8 mouse cellular contexts compared by ENCODE assay signal in genomic region chr15:101341797-101342515, GRCm38 (mm10). TPM values are rescaled to one million over a fixed set of nuclear protein-coding genes. Genes with fewer than 3 reads are reported as not detected.
A peak's percentile ranks its signal among the peaks of the same experiment; 100 is the strongest.
DNase-seq lines count a peak whose midpoint lies in the region.

No protein-coding gene starts in this region.

- DNase-seq in adrenal gland, adult 18-20 months (ENCODE audit: low spot score in 2 of 2) = peak; percentile 38 to 58
- DNase-seq in adrenal gland, postnatal 4 days (ENCODE audit: low spot score in 2 of 2) = no peak
- peak; percentile 27 to 68 for DNase-seq in layer of hippocampus, adult 18-20 months (ENCODE audit: low spot score in 2 of 2)
- no peak for DNase-seq in layer of hippocampus, adult 9-11 months
- DNase-seq in adrenal gland, postnatal 36 days = peak; percentile 68 to 70
- peak; percentile 41 to 47 for DNase-seq in layer of hippocampus, postnatal 36 days
- peak; percentile 73 to 77 for DNase-seq in right cerebral cortex, adult 2 months (ENCODE audit: low spot score in 2 of 2)
- no peak for DNase-seq in natural killer cell, adult 2 months (ENCODE audit: low spot score in 2 of 2)

RNA-seq across cellular contexts. Expression of gene Krt80, which starts 28.0 kb away (rescaled TPM):
- 1 to 10 TPM; 4.3 to 7.8 TPM for total RNA-seq in adrenal gland, adult 18-20 months (2021)
- 1 to 10 TPM in 1 of 2 experiments, under 1 TPM in 1; 0.45 to 1.1 TPM for total RNA-seq in adrenal gland, postnatal 4 days (2021)
- total RNA-seq in layer of hippocampus, adult 18-20 months (2021) = under 1 TPM; 0.25 to 0.40 TPM
- total RNA-seq in adrenal gland, postnatal 36 days (2021) = 1 to 10 TPM; 1.4 to 2.0 TPM
- under 1 TPM in 1 of 2 experiments, not detected in 1; 0.46 TPM for total RNA-seq in layer of hippocampus, postnatal 36 days (2021)

RNA-seq across cellular contexts. Expression of gene 6030408B16Rik, which starts 48.9 kb away (rescaled TPM):
- total RNA-seq in adrenal gland, adult 18-20 months (2021) = under 1 TPM; 0.27 to 0.54 TPM
- 1 to 10 TPM; 2.6 to 3.4 TPM for total RNA-seq in adrenal gland, postnatal 4 days (2021)
- total RNA-seq in layer of hippocampus, adult 18-20 months (2021) = under 1 TPM; 0.27 to 0.66 TPM
- total RNA-seq in adrenal gland, postnatal 36 days (2021) = under 1 TPM; 0.36 to 0.40 TPM
- under 1 TPM; 0.20 to 0.30 TPM for total RNA-seq in layer of hippocampus, postnatal 36 days (2021)

RNA-seq across cellular contexts. Expression of gene Atg101, which starts 57.9 kb away (rescaled TPM):
- 10 to 100 TPM; 60.5 to 64.0 TPM for total RNA-seq in adrenal gland, adult 18-20 months (2021)
- total RNA-seq in adrenal gland, postnatal 4 days (2021) = 10 to 100 TPM; 37.8 to 38.9 TPM
- 10 to 100 TPM; 53.2 to 57.5 TPM for total RNA-seq in layer of hippocampus, adult 18-20 months (2021)
- 10 to 100 TPM; 53.6 to 90.1 TPM for total RNA-seq in adrenal gland, postnatal 36 days (2021)
- 10 to 100 TPM; 48.8 to 49.5 TPM for total RNA-seq in layer of hippocampus, postnatal 36 days (2021)

Comparison
In these comparisons a context has a peak if more than half of its experiments do, and no peak if none do; other contexts are left out.
1. DNase-seq: peak in adrenal gland, adult 18-20 months (2 of 2), layer of hippocampus, adult 18-20 months (2 of 2), adrenal gland, postnatal 36 days (2 of 2), layer of hippocampus, postnatal 36 days (2 of 2) and right cerebral cortex, adult 2 months (2 of 2); none in adrenal gland, postnatal 4 days (0 of 2), layer of hippocampus, adult 9-11 months (single experiment) and natural killer cell, adult 2 months (0 of 2).